Mouse (Mus musculus): ENCODE measurements at regions not wholly inside any gene's neighbourhood (a gene's known extent, or its start where the extent isn't known, plus 50 kb on each side); places are given as distances from the start of the nearest gene placed in this dataset.
"Not testable (repeated sequence)": the region's sequence is repeated elsewhere in the genome, so short reads cannot be mapped to it uniquely, and the experiment has no call there.

DNA sequence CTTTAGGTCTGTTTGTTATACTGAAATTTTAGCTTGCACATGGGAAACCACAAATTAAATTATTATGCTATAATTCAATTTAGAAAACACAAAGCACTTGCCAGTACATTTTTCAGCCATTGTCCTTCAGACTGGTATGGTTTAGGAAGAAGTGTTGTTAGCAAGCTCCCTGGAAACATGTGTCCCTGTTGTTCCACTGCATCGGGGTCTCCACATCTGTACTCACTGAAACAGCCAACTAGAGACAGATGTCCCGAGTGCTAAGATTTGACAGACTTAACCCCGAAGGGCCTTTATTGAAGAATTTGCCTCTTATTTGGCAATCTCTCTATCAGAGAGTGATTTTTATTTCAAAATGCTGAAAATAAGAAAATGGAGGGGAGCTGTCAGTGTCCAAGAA lies 362.6 kb downstream of the Rfpl4b start:
- in situ Hi-C loops (cut with MboI; ENCODE audit: unreplicated experiment in 2 of 2) = no loop called here

DNA sequence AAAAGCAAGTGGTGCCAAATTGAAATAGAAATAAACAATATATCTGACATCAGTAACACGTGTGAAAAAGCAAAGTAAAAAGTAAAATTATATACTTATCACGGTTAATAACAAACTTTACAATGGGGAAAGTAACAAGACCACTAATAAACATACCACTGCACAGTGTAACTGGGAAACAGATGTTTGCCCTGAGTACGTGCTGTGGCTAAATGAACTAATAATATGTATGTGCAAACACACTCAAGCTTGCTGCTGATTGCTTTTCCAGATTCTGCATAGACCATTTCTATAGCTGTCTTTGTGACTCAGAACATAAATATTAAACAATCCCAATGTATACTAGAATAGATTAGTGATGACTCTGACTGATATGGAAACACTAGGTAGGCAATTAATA lies 363.2 kb downstream of the Rfpl4b start:
- in situ Hi-C loops (cut with MboI; ENCODE audit: unreplicated experiment in 2 of 2) = no loop called here

DNA sequence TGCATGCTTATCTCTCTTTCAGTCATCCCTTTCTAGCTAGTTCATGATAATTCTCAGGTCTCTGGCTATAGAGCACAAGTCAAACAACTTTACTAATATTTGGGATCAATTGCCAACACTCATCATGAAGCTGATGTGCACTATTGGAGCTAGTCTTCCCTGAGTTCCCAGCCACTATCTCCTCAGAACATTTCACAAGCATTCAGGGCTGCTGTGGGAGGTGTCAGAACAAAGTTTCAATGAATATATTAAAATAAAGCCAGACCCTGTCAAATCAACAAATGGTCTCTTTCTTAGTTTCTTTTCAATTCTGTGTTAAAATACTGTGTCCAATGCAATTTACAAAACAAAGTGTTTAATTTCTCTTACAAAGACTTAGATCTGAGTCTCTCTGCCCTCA lies 364.8 kb downstream of the Rfpl4b start:
- in situ Hi-C loops (cut with MboI; ENCODE audit: unreplicated experiment in 2 of 2) = no loop called here

DNA sequence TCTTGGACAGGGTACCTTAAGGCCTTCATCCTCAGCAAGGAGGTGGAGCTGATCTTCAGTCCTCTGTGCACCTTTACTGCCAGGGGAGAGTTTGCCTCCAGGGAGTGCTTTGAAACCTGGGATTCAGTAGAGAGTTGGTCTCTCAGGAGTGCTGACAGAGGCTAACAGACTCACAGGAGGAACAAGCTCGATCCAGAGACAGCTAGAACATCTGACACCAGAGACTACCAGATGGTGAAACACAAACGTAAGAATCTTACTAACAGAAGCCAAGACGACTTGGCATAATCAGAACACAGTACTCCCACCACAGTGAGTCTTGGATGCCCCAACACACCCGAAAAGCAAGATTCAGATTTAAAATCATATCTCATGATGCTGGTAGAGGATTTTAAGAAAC lies 372.3 kb downstream of the Rfpl4b start:
- in situ Hi-C loops (cut with MboI; ENCODE audit: unreplicated experiment in 2 of 2) = no loop called here

DNA sequence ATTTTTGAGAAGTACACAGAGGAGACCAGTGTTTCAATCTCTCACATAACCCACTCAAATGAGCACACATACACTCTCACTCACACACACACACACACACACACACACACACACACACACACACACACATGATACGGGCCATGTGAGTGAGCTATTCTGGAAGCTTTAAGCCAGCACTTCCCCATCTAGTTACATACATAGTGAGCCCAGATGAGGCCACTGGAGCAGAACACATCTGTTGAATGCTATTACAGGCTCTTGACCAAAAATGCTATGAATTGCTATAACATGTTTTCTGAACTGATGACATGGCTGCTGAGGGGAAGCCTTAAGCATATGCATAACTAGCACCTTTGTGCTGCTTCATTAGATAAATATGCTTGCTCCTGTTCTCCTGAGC lies 373.9 kb downstream of the Rfpl4b start:
- in situ Hi-C loops (cut with MboI; ENCODE audit: unreplicated experiment in 2 of 2) = no loop called here

DNA sequence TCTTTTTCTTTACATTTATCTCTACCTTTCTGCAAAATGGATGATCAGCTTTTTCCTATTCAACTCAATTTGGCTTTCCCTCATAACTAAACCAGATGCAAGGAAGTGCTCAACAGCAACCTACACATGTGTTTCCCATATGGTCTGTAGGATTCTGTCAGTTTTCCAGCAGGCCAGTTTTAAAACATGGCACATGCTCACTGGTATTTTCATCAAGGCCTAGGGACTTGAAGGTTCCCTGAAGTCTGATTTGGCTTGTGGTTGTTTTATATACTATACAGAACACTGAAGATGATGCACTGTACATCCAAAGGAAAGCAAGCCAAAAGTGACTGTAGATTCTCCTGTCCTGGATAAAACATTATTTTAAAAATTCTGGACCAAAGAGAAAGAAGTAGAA lies 374.3 kb downstream of the Rfpl4b start:
- in situ Hi-C loops (cut with MboI; ENCODE audit: unreplicated experiment in 2 of 2) = no loop called here

DNA sequence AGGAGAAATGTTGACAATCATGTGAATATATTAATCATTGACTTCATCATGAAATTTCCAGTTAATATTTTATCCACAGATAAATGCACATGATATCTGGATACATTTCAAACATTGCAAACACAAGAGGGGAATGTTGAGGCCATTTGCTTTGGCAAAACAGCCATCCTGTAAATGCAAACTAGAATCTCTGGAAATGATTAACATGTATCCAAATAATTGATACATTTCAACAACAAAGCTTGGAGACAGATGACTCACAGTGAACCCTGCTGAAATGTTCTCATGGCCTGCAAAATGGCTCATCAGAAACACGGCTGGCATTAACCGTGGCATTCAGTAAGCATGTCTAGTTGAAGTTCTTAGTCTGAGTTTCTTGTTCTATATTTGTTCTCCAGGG lies 382.3 kb downstream of the Rfpl4b start:
- in situ Hi-C loops (cut with MboI; ENCODE audit: unreplicated experiment in 2 of 2) = no loop called here

DNA sequence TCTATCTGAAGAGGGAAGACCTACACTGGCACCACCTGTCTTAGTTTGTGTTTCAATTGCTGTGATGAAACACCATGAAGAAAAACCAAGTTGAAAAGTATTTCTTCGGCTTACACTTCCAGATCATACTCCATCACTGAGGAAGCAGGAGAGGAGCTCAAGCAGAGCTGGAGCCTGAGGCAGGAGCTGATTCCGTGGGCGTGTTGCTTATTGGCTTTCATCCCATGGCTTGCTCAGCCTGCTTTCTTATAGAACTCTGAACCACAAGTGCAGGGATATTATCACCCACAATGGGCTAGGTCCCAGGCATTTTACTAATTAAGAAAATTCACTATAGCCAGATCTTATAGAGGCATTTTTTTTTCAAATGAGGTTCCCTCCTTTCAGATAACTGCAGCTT lies 384.7 kb downstream of the Rfpl4b start:
- in situ Hi-C loops (cut with MboI; ENCODE audit: unreplicated experiment in 2 of 2) = no loop called here

DNA sequence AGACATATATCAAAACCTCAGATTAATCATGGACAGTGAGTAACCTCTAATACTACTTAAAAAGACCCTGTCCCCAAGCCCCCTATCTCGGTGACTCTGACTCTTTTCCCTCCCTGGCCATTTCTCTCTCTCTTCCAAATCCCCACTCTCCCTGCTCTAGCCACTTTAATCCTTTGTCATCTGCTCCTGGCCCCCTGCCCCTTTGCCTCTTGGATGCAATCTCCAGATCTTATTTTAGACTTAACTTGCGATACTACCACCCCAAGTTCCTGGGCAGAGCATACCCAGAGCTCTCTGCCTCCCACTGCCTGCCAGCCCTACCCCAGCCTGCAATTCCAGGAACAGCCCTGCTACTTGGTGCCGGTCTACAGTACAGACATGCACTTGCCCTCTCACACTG lies 400.0 kb downstream of the Rfpl4b start:
- in situ Hi-C loops (cut with MboI; ENCODE audit: unreplicated experiment in 2 of 2) = no loop called here

DNA sequence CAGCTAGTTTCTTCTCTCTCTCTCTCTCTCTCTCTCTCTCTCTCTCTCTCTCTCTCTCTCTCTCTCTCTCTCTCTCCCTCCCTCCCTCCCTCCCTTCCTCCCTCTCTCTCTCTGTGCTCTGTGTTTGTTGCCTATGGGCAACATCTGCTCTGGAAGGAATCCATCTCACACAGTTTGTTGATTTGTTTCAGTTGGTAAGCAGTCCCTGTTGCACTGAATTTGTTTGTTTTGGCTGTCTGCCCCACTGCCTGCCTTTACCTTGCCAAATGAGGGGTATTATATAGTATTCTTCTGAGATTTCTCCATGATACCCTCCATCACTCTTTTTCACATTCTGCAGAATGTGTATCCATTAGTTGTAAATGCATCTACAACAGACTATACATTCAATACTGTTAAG lies 401.8 kb downstream of the Rfpl4b start:
- in situ Hi-C loops (cut with MboI; ENCODE audit: unreplicated experiment in 2 of 2) = no loop called here

DNA sequence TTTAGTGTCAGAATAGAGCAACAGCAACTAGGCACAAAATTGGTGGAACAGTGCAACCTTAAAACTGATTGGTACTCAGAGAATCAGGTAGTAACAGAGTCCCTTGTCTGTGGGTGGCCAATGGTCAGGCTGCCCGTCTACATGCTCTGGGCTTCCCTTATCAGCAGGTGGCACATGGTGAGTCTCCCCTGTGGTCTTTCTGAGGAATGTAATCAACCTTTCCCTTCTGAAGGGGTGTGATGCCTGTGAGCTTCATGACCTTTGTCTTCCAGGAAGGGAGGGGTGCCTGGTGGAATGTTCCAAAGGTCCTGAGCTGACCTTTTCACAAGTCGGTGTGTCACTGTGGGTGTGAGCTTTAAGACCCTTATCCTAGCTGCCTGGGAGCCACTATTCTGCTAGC lies 438.4 kb downstream of the Rfpl4b start:
- in situ Hi-C loops (cut with MboI; ENCODE audit: unreplicated experiment in 2 of 2) = no loop called here

DNA sequence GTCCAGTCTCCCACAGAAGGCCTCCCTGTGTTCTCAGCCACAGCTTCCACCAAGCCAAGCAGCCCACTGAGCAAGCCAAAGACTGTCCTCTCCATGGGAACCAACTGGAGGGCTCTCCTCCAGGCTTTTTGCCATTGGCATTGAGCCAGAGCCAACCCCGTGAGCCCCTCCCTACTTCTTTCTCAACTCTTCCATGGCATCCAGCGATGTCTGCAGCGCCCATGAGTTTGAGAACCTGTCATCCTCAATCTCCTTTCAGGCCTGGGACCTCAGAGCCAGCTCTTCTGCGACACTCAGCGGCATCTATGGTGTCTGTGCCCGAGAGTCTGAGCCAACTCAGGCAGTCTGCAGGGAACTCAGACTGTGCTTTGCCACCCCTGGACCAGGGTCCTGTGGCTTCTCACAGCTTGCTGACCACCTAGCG lies 439.7 kb downstream of the Rfpl4b start:
- in situ Hi-C loops (cut with MboI; ENCODE audit: unreplicated experiment in 2 of 2) = no loop called here

DNA sequence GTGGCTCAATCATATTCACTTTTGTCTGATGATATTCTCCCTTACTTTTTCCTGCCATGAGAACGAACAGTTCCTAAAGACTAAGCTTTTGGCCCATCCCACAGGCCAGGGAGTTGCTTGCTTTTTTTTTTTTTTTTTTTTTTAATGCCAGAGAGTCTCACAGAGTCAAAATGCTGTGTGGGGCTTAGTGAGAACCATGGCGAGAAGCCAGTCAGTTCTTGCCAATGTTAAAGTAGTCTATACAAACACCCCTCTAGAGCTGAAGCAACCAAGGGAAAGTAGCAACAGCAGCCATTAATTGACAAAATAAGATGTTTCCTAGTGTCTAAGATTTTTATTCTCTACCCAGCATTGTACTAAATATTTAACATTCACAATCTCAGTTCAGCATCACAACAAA lies 441.2 kb downstream of the Rfpl4b start:
- in situ Hi-C loops (cut with MboI; ENCODE audit: unreplicated experiment in 2 of 2) = no loop called here

DNA sequence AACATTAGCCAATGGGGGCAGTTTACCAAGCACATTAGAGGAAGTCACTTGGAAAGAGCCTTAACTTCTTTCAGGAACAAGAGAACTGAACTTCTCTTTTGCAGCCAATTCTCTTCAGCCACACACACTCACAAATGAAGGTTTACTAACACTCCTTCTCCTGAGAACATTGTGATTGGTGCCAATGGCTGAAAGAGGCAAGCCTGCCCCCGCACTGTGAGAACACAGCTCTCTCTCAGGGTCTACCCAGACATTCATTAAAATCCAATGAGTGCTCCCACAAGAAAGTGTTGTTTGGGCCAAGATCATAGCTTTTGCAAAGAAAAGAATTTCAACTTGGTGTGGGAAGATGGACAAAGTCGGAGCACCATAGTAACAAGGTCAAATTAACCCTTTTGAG lies 454.8 kb downstream of the Rfpl4b start:
- in situ Hi-C loops (cut with MboI; ENCODE audit: unreplicated experiment in 2 of 2) = no loop called here

DNA sequence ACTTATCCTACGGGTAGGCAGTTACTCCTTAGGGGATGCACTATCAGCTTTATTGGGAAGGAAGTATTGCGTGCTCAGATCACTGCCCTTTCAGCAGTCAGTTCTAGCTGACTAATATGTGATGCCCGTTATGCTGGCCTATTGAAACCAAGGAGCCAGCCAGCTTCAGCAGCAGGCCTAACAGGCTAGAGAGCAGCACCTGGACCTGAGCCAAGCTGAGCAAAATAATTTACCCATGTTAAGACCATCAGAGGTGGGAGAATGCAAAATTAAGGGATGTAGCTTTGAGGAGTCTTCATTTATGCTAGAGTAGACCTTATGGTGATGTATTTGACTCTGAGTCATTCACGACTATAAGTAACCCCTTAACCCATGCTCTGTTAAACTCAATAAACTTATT lies 456.7 kb downstream of the Rfpl4b start:
- in situ Hi-C loops (cut with MboI; ENCODE audit: unreplicated experiment in 2 of 2) = no loop called here

DNA sequence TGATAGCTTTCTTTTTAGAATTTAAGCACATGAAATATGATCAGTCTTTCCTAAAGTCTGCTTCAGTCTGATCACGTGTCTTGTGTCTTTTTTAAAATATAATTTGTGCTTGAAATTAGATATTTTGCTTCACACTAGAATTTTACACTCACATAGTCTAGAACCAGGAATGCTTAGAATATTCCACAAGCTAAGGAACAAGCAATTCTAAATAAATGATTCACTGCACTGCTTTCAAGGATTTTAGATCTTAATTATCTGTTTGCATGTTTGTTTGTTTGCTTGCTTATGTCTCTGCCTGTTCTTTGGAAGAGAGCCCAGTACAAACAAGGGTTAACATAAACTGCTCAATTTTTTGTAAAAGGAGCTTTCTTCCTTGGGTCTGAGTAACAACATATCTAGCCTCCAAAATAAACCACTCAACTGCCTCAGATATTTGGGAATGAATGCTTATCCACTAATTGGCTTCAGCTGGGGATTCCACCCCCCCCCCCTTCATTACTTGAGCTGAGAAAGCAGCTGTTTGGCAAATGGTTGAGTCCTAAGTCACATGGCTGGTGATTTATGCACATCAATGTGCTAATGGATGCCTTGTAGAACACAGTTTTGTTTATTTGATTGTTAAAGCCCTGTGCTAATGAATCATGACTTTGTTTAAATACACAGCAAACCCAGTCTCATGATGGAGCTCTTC lies 463.9 kb downstream of the Rfpl4b start:
- in situ Hi-C loops (cut with MboI; ENCODE audit: unreplicated experiment in 2 of 2) = no loop called here

DNA sequence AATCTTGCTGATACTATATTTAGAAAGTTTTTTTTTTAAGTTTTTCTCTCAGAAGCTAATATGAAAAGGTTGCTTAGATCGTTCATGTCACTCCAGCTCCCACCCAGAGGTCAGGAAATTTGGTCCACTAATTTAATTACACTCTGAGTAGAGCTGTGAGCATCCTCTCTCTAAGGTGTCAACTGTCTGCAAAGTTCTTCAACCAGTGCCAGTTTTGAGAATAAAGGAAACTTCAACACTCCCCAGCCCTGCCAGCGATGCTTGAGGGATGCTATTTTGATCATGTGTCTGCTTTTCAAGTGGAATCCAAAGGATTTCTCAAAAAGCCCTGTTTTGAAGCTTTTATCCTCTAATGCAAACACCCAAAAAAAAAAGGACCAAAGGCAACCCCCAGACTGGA lies 467.6 kb downstream of the Rfpl4b start:
- in situ Hi-C loops (cut with MboI; ENCODE audit: unreplicated experiment in 2 of 2) = no loop called here

DNA sequence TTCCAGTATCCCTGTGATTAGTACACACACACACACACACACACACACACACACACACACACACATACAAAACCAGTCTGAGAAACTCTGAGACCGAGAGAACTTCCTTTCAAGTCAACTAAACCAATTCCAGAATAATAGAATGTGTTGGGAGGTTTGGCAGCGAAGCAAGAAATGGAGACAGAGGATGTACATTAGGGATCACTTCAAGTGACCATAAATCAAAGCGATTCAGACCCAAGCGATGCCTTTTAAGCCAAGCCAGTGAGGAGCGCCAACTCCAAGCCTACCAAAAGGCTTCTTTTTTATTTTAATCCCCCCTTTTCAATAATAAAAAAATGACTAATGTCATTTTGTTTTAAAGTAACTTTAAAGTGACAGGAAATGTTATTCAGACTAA lies 468.1 kb downstream of the Rfpl4b start:
- in situ Hi-C loops (cut with MboI; ENCODE audit: unreplicated experiment in 2 of 2) = no loop called here

DNA sequence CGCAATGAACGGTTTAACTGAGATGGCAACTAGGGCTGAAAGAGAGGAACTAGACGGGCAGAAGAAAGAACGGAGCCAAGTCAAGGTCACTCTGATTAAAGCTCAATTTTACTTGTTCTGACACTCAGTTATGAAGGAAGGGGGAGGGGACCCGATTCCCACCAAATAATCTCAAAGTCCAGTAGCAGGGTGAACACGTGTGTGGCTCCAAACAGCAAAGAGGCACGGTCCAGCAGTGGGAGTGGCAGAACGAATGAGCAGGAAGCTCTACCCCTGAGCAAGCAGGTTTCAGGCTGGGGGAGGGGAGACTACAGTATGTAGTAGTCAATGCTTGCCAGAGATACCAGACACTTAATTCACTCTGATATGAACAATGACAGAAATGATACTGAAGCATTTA lies 474.6 kb downstream of the Rfpl4b start:
- in situ Hi-C loops (cut with MboI; ENCODE audit: unreplicated experiment in 2 of 2) = not testable (repeated sequence)

DNA sequence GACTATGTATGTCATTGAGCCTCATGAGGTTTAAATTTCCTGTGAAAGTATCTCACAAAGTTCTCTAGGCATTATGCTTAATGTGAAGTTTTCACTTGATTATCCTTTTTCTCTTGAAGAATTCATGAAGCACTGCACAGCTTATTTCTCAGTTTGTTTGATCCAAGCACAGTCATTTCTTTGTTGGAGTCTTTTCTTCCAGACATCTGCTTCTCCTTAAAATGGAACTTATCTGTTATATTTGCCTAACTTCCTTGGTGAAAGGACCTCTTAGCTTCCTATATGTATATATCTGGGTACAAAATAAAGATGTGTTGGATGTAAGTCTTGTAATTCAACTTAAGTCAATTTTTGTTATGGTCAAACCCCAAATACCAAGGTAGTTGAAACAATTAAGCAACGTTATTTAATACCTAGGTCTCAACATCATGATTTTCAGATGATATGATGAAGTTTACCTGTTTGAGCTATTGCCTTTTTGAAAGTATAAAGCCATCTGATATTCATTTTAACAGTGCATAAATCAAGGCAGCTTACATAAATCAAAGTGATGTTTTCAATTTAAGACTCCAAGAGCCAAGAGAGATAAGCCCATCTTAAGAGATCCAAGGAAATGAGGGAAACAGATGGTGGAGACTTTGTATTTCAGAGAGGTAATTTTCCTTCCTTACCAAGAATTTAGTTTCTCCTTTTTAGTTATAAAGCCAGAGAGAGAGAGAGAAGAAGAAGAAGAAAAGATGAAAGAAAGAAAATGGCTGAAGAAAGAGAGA lies 481.0 kb downstream of the Rfpl4b start:
- in situ Hi-C loops (cut with MboI; ENCODE audit: unreplicated experiment in 2 of 2) = no loop called here

DNA sequence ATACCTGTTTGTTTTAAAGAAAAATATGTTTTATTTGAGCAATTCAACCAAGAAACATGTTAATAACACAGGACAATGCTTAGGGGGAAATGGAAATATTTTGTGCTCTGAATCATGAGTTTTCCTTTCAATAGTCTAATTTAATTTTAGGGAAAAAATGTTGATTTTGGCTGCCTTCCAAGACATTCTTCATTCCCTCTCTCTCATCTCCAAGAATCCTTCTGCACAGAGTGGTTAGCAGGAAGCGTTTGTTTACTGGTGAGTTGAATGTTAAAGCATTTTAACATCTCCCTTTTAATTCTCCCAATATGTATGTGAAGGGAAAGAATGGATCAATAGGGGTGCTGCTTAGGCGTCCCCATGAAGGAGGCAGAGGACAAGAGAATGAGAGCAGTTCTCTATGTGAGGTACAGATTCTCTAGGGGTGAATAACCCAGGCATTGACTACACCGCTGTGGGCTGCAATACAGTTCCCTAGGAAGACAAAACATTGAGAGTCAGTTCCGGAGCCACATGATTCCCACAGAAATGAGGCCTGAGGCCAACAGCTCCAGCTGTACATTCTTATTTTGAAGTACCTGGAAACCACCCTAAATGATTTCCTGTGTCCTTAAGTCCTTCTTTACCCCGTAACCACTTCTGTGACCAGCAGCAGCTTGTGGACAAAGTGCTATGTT lies 512.7 kb downstream of the Rfpl4b start:
- in situ Hi-C loops (cut with MboI; ENCODE audit: unreplicated experiment in 2 of 2) = no loop called here

DNA sequence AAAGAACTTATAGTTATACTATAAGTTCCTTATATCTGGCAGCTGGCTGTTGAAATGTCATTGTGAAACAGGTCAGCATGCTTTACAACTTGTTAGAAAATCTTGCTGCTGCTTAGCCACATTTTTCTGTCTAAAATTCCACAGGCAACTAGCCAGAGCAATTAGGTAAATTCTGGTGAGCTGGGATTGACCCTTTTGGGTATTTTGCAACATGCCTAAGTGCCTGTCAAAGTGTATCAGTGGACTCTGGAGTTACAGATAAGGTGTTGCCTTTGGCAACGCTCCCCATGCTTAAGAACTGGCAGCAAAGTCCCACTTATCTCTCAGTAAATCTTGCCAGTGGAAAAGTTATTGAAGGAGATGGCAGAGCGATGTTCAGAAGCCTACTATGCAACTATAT lies 525.9 kb downstream of the Rfpl4b start:
- in situ Hi-C loops (cut with MboI; ENCODE audit: unreplicated experiment in 2 of 2) = no loop called here

All from v-Abl transformed pro-B cells (cell line).